Mouse (Mus musculus) gastrocnemius, adult 2 months (tissue): Measurements from ENCODE around the gene Il27. TPM values are rescaled to one million over a fixed set of nuclear protein-coding genes. Genes with fewer than 3 reads are reported as not detected.

Source experiments
- DNase-seq: peaks from one replicate; pipeline ENCODE4 v3.0.0; 2022
- H3K27ac ChIP-seq: fragments of 200-600 bp; 2 replicates; pipeline ENCODE4 v1.8.1; 2022; ENCODE audit warnings: mild to moderate bottlenecking
- H3K4me3 ChIP-seq: fragments of 200-600 bp; 2 replicates; pipeline ENCODE4 v1.8.1; 2022; ENCODE audit warnings: mild to moderate bottlenecking, moderate library complexity
- CTCF ChIP-seq: fragments of 200-600 bp; IDR thresholded peaks from 2 replicates; pipeline ENCODE4 v1.8.1; 2022; ENCODE audit warnings: antibody characterized with exemption, mild to moderate bottlenecking, moderate library complexity
- intact Hi-C: fragments of 180-260 bp; cut with DNase I; formaldehyde crosslinking; loops from one replicate; pipeline ENCODE4 v1.15.1; 2025
- microRNA-seq: library from miRNA; unstranded; fragments of <30 nt; microRNA quantifications from one replicate; pipeline ENCODE4 v1.2.0, GENCODE M21; 2021
- total RNA-seq, 2 experiments: library from RNA; stranded (reverse); gene quantifications; 2 replicates each; pipeline ENCODE4 v1.2.3; 2021

Il27 gene
- total RNA-seq, 2 experiments from 2014 or later: not detected

- Histone ChIP-seq H3K27ac (peak overlapping the region; percentile 86), H3K4me3 (peak overlapping the region; percentile 84)
- no peak for TF ChIP-seq CTCF
- intact Hi-C loops: no loop called here
- no peak for DNase-seq
These were observed 29.0 kb downstream of the Il27 start for GRCm38 (mm10) chr7:126565693-126566092.

DNA sequence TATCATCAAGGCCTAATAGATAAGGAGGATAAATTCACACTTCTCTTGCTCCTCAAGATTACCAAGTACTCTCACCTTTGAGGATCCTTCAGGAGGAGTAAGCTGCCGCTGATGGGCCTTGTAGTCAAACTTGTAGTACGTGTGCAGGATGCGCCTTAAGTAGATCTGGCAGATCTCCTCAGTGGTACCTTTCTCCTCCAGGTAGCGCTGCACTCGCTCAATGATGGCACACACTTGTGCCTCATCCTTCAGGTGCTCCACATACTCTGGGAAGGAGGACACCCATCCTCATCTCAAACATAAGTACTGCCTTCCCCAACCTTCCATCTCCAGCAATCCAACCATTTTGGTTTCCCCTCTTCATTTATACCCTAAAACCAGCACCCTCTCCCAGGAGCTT lies 38.1 kb downstream of the Il27 start:
- DNase-seq: no peak
- no peak for TF ChIP-seq CTCF
- Histone ChIP-seq H3K27ac (no peak overlapping the region), H3K4me3 (no peak overlapping the region)
- intact Hi-C loops: no loop called here

GRCm38 (mm10) chr7:126554796-126555195 lies 39.9 kb downstream of the Il27 start:
- no peak overlapping the region for H3K4me3 ChIP-seq
- no peak for DNase-seq
- TF ChIP-seq CTCF: peak; percentile 11; the same call in 1 of the 2 replicates
- intact Hi-C loops: no loop called here
- H3K27ac ChIP-seq: no peak overlapping the region

- intact Hi-C loops: no loop called here
- Histone ChIP-seq H3K4me3 (no peak overlapping the region), H3K27ac (no peak overlapping the region)
- no peak for TF ChIP-seq CTCF
- no peak for DNase-seq
These were observed 49.1 kb downstream of the Il27 start for GRCm38 (mm10) chr7:126545631-126546030.

DNA sequence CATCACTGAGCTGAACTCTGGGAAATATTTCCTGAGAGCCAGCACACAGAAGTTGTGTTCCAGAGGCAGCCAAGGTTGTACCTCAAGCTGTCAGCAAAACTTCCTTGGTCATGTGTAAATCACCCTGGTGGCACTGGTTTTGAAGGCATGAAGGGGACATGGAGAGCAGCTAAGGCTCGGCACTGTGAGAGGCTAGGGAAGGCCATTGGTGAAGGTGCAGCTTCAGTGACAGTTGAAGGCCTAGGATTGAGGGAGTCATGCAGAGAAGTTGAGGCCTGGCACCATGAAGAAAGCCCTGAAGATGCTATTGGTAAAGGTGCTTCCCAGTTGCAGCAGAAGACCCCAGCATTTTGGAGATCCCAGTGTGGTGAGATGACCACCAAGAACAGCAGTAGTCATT lies 53.1 kb downstream of the Il27 start:
- TF ChIP-seq CTCF: no peak
- H3K4me3 ChIP-seq: no peak overlapping the region
- no peak overlapping the region for H3K27ac ChIP-seq
- DNase-seq: no peak
- intact Hi-C loops: no loop called here

Small RNAs within 50 kb of the gene (microRNA-seq; reads per million reads assigned to microRNA genes)
- not detected for gene Mir7059

Other genes starting within 250 kb of the Il27 start
- not detected for gene Lat, start 225.4 kb downstream of the Il27 start, total RNA-seq
- 10 to 100 TPM; 26.9 to 28.2 TPM for gene Spns1, start 217.5 kb downstream of the Il27 start, total RNA-seq
- gene Nfatc2ip, start 198.2 kb downstream of the Il27 start, total RNA-seq: 1 to 10 TPM; 3.3 to 3.4 TPM
- not detected for gene Cd19, start 180.1 kb downstream of the Il27 start, total RNA-seq
- gene Rabep2, start 166.2 kb downstream of the Il27 start, total RNA-seq: 10 to 100 TPM; 14.0 to 14.9 TPM
- over 10,000 TPM; 21,521 to 26,495 TPM for gene Atp2a1, start 131.8 kb downstream of the Il27 start, total RNA-seq
- gene Sh2b1, start 119.5 kb downstream of the Il27 start, total RNA-seq: 10 to 100 TPM; 43.0 to 48.1 TPM
- 100 to 1,000 TPM; 111 to 141 TPM for gene Tufm, start 107.6 kb downstream of the Il27 start, total RNA-seq
- gene Atxn2l, start 91.5 kb downstream of the Il27 start, total RNA-seq: 10 to 100 TPM; 32.8 to 34.0 TPM
- 100 to 1,000 TPM; 153 to 163 TPM for gene Eif3c, start 28.5 kb downstream of the Il27 start, total RNA-seq
- under 1 TPM; 0.38 to 0.78 TPM for gene Apobr, start 10.0 kb downstream of the Il27 start, total RNA-seq
- 10 to 100 TPM in 1 of 2 experiments, 1 to 10 TPM in 1; 9.1 to 13.4 TPM for gene Cln3, start 9.1 kb downstream of the Il27 start, total RNA-seq
- 10 to 100 TPM in 1 of 2 experiments, 1 to 10 TPM in 1; 8.8 to 10.9 TPM for gene Nupr1, start 35.9 kb upstream of the Il27 start, total RNA-seq
- 10 to 100 TPM; 30.0 to 34.1 TPM for gene Sgf29, start 54.4 kb upstream of the Il27 start, total RNA-seq
- 10 to 100 TPM; 16.6 to 16.8 TPM for gene Sult1a1, start 81.5 kb upstream of the Il27 start, total RNA-seq
- 10 to 100 TPM; 35.1 to 36.9 TPM for gene Bola2, start 100.5 kb upstream of the Il27 start, total RNA-seq
- 1 to 10 TPM; 2.7 to 3.3 TPM for gene Slx1b, start 100.8 kb upstream of the Il27 start, total RNA-seq
- 1 to 10 TPM; 2.3 to 2.4 TPM for gene Coro1a, start 112.8 kb upstream of the Il27 start, total RNA-seq
- 10 to 100 TPM; 22.3 to 22.4 TPM for gene Mapk3, start 164.7 kb upstream of the Il27 start, total RNA-seq
- gene Gdpd3, start 171.4 kb upstream of the Il27 start, total RNA-seq: 1 to 10 TPM in 1 of 2 experiments, under 1 TPM in 1; 0.67 to 1.3 TPM
- gene Ypel3, start 182.0 kb upstream of the Il27 start, total RNA-seq: 10 to 100 TPM; 74.6 to 93.1 TPM
- under 1 TPM; 0.42 to 0.48 TPM for gene Tbx6, start 186.5 kb upstream of the Il27 start, total RNA-seq
- 10 to 100 TPM; 22.8 to 25.7 TPM for gene Ppp4c, start 197.6 kb upstream of the Il27 start, total RNA-seq
- 10 to 100 TPM; 61.1 to 64.6 TPM for gene Fam57b, start 202.7 kb upstream of the Il27 start, total RNA-seq
- gene 4930451I11Rik, start 236.7 kb upstream of the Il27 start, total RNA-seq: not detected